Mouse (Mus musculus): Measurements from ENCODE around the gene Klhl33. TPM values are rescaled to one million over a fixed set of nuclear protein-coding genes. Genes with fewer than 3 reads are reported as not detected.
"Not testable (repeated sequence)": the region's sequence is repeated elsewhere in the genome, so short reads cannot be mapped to it uniquely, and the experiment has no call there.

Gene Klhl33
- polyA plus RNA-seq, 1 experiment from 2014 or later = 0.35 TPM

- WGBS = 79% methylated on average over 1 of the region's 1 CpGs
- not testable (repeated sequence) for H3K9me3 ChIP-seq (ENCODE audit: control insufficient read depth, low read depth, low read length); H3K27ac ChIP-seq (ENCODE audit: low read length); ATAC-seq (ENCODE audit: insufficient number of reproducible peaks, insufficient read depth, low FRiP score, low read depth); H3K27me3 ChIP-seq (ENCODE audit: control insufficient read depth, insufficient read depth, low read length)
- Histone ChIP-seq H3K4me3 (ENCODE audit: low read depth, low read length) (peak overlapping the region; percentile 82), H3K4me1 (ENCODE audit: control insufficient read depth, insufficient read depth, low read length) (peaks cover 13% of the 10 kb centered on the region), H3K9ac (replicated peaks; ENCODE audit: low read depth, low read length) (peak overlapping the region; percentile 72; the same call in 1 of the 2 replicates), H3K36me3 (ENCODE audit: control insufficient read depth, insufficient read depth, low read length) (peaks cover 24% of the 10 kb centered on the region), H3K4me2 (replicated peaks; ENCODE audit: low read depth, low read length) (peak overlapping the region; percentile 45)
These were observed 26.1 kb upstream of the Klhl33 start for GRCm38 (mm10) chr14:50923437-50923836.

- H3K27ac ChIP-seq (ENCODE audit: low read length) = no peak overlapping the region
- no peaks in the 10 kb centered on the region for H3K27me3 ChIP-seq (ENCODE audit: control insufficient read depth, insufficient read depth, low read length)
- H3K36me3 ChIP-seq (ENCODE audit: control insufficient read depth, insufficient read depth, low read length) = peaks cover 20% of the 10 kb centered on the region
- WGBS = 52% methylated on average over 3 of the region's 3 CpGs
- H3K4me1 ChIP-seq (ENCODE audit: control insufficient read depth, insufficient read depth, low read length) = no peaks in the 10 kb centered on the region
- H3K9me3 ChIP-seq (ENCODE audit: control insufficient read depth, low read depth, low read length) = no peaks in the 10 kb centered on the region
- no peak for ATAC-seq (ENCODE audit: insufficient number of reproducible peaks, insufficient read depth, low FRiP score, low read depth)
- no peak overlapping the region for H3K4me3 ChIP-seq (ENCODE audit: low read depth, low read length)
- no peak overlapping the region for H3K9ac ChIP-seq (replicated peaks; ENCODE audit: low read depth, low read length)
- no peak overlapping the region for H3K4me2 ChIP-seq (replicated peaks; ENCODE audit: low read depth, low read length)
These were observed 14.0 kb upstream of the Klhl33 start for GRCm38 (mm10) chr14:50911356-50911755.

GRCm38 (mm10) chr14:50908126-50908525 is 10.8 kb upstream of the Klhl33 start:
- Histone ChIP-seq H3K9ac (replicated peaks; ENCODE audit: low read depth, low read length) (no peak overlapping the region), H3K4me1 (ENCODE audit: control insufficient read depth, insufficient read depth, low read length) (no peaks in the 10 kb centered on the region), H3K9me3 (ENCODE audit: control insufficient read depth, low read depth, low read length) (no peaks in the 10 kb centered on the region), H3K27ac (ENCODE audit: low read length) (no peak overlapping the region), H3K27me3 (ENCODE audit: control insufficient read depth, insufficient read depth, low read length) (no peaks in the 10 kb centered on the region), H3K4me3 (ENCODE audit: low read depth, low read length) (no peak overlapping the region), H3K36me3 (ENCODE audit: control insufficient read depth, insufficient read depth, low read length) (peaks cover 10% of the 10 kb centered on the region), H3K4me2 (replicated peaks; ENCODE audit: low read depth, low read length) (no peak overlapping the region)
- 72% methylated on average over 4 of the region's 4 CpGs for WGBS
- no peak for ATAC-seq (ENCODE audit: insufficient number of reproducible peaks, insufficient read depth, low FRiP score, low read depth)

GRCm38 (mm10) chr14:50905327-50905726 is 8.0 kb upstream of the Klhl33 start:
- not testable (repeated sequence) for H3K27me3 ChIP-seq (ENCODE audit: control insufficient read depth, insufficient read depth, low read length); H3K4me3 ChIP-seq (ENCODE audit: low read depth, low read length); H3K4me2 ChIP-seq (replicated peaks; ENCODE audit: low read depth, low read length); H3K27ac ChIP-seq (ENCODE audit: low read length); H3K4me1 ChIP-seq (ENCODE audit: control insufficient read depth, insufficient read depth, low read length); H3K9me3 ChIP-seq (ENCODE audit: control insufficient read depth, low read depth, low read length); H3K9ac ChIP-seq (replicated peaks; ENCODE audit: low read depth, low read length); ATAC-seq (ENCODE audit: insufficient number of reproducible peaks, insufficient read depth, low FRiP score, low read depth); H3K36me3 ChIP-seq (ENCODE audit: control insufficient read depth, insufficient read depth, low read length)

GRCm38 (mm10) chr14:50904828-50905129 is 7.5 kb upstream of the Klhl33 start:
- H3K36me3 ChIP-seq (ENCODE audit: control insufficient read depth, insufficient read depth, low read length) = no peaks in the 10 kb centered on the region
- no peak overlapping the region for H3K9ac ChIP-seq (replicated peaks; ENCODE audit: low read depth, low read length)
- H3K4me3 ChIP-seq (ENCODE audit: low read depth, low read length) = no peak overlapping the region
- no peak overlapping the region for H3K27ac ChIP-seq (ENCODE audit: low read length)
- H3K4me1 ChIP-seq (ENCODE audit: control insufficient read depth, insufficient read depth, low read length) = no peaks in the 10 kb centered on the region
- H3K27me3 ChIP-seq (ENCODE audit: control insufficient read depth, insufficient read depth, low read length) = no peaks in the 10 kb centered on the region
- ATAC-seq (ENCODE audit: insufficient number of reproducible peaks, insufficient read depth, low FRiP score, low read depth) = no peak
- H3K4me2 ChIP-seq (replicated peaks; ENCODE audit: low read depth, low read length) = no peak overlapping the region
- WGBS = 87% methylated on average over 4 of the region's 4 CpGs
- H3K9me3 ChIP-seq (ENCODE audit: control insufficient read depth, low read depth, low read length) = no peaks in the 10 kb centered on the region

- no peaks in the 10 kb centered on the region for H3K9me3 ChIP-seq (ENCODE audit: control insufficient read depth, low read depth, low read length)
- H3K4me2 ChIP-seq (replicated peaks; ENCODE audit: low read depth, low read length) = peak overlapping the region; percentile 62
- H3K4me3 ChIP-seq (ENCODE audit: low read depth, low read length) = peak overlapping the region; percentile 27
- 4% methylated on average over 26 of the region's 26 CpGs for WGBS
- no peaks in the 10 kb centered on the region for H3K4me1 ChIP-seq (ENCODE audit: control insufficient read depth, insufficient read depth, low read length)
- 0 out of 2 replicates have a peak overlapping the region, but pooled peaks have one; percentile 4 for H3K9ac ChIP-seq (replicated peaks; ENCODE audit: low read depth, low read length)
- H3K36me3 ChIP-seq (ENCODE audit: control insufficient read depth, insufficient read depth, low read length) = no peaks in the 10 kb centered on the region
- ATAC-seq (ENCODE audit: insufficient number of reproducible peaks, insufficient read depth, low FRiP score, low read depth) = peak; percentile 88
- no peak overlapping the region for H3K27ac ChIP-seq (ENCODE audit: low read length)
- H3K27me3 ChIP-seq (ENCODE audit: control insufficient read depth, insufficient read depth, low read length) = no peaks in the 10 kb centered on the region
These were observed 6.9 kb upstream of the Klhl33 start for GRCm38 (mm10) chr14:50903973-50904827.

GRCm38 (mm10) chr14:50897992-50898391 is 685 bp upstream of the Klhl33 start:
- H3K36me3 ChIP-seq (ENCODE audit: control insufficient read depth, insufficient read depth, low read length); H3K4me3 ChIP-seq (ENCODE audit: low read depth, low read length); H3K4me2 ChIP-seq (replicated peaks; ENCODE audit: low read depth, low read length); H3K27me3 ChIP-seq (ENCODE audit: control insufficient read depth, insufficient read depth, low read length); H3K9me3 ChIP-seq (ENCODE audit: control insufficient read depth, low read depth, low read length); H3K4me1 ChIP-seq (ENCODE audit: control insufficient read depth, insufficient read depth, low read length); ATAC-seq (ENCODE audit: insufficient number of reproducible peaks, insufficient read depth, low FRiP score, low read depth); H3K27ac ChIP-seq (ENCODE audit: low read length); H3K9ac ChIP-seq (replicated peaks; ENCODE audit: low read depth, low read length): not testable (repeated sequence)
- WGBS = 91% methylated on average over 2 of the region's 2 CpGs

- no peaks in the 10 kb centered on the region for H3K9me3 ChIP-seq (ENCODE audit: control insufficient read depth, low read depth, low read length)
- peak overlapping the region; percentile 35 for H3K4me3 ChIP-seq (ENCODE audit: low read depth, low read length)
- no peak for ATAC-seq (ENCODE audit: insufficient number of reproducible peaks, insufficient read depth, low FRiP score, low read depth)
- peak overlapping the region; percentile 73 for H3K4me2 ChIP-seq (replicated peaks; ENCODE audit: low read depth, low read length)
- H3K27me3 ChIP-seq (ENCODE audit: control insufficient read depth, insufficient read depth, low read length) = peaks cover 2% of the 10 kb centered on the region; the same call in 1 of the 2 replicates
- H3K4me1 ChIP-seq (ENCODE audit: control insufficient read depth, insufficient read depth, low read length) = peaks cover 4% of the 10 kb centered on the region; the same call in 1 of the 2 replicates
- WGBS = 20% methylated on average over 23 of the region's 23 CpGs
- peak overlapping the region; percentile 36 for H3K9ac ChIP-seq (replicated peaks; ENCODE audit: low read depth, low read length)
- H3K27ac ChIP-seq (ENCODE audit: low read length) = no peak overlapping the region
- H3K36me3 ChIP-seq (ENCODE audit: control insufficient read depth, insufficient read depth, low read length) = no peaks in the 10 kb centered on the region
These were observed 447 bp downstream of the Klhl33 start for GRCm38 (mm10) chr14:50896747-50897373.

All from stomach, embryonic 14.5 days (tissue).